Mouse (Mus musculus): Measurements from ENCODE around the gene Plod3. TPM values are rescaled to one million over a fixed set of nuclear protein-coding genes. Genes with fewer than 3 reads are reported as not detected.
"Not testable (repeated sequence)": the region's sequence is repeated elsewhere in the genome, so short reads cannot be mapped to it uniquely, and the experiment has no call there.

Gene Plod3
- polyA plus RNA-seq, 1 experiment from 2014 or later = 36.3 TPM

DNA sequence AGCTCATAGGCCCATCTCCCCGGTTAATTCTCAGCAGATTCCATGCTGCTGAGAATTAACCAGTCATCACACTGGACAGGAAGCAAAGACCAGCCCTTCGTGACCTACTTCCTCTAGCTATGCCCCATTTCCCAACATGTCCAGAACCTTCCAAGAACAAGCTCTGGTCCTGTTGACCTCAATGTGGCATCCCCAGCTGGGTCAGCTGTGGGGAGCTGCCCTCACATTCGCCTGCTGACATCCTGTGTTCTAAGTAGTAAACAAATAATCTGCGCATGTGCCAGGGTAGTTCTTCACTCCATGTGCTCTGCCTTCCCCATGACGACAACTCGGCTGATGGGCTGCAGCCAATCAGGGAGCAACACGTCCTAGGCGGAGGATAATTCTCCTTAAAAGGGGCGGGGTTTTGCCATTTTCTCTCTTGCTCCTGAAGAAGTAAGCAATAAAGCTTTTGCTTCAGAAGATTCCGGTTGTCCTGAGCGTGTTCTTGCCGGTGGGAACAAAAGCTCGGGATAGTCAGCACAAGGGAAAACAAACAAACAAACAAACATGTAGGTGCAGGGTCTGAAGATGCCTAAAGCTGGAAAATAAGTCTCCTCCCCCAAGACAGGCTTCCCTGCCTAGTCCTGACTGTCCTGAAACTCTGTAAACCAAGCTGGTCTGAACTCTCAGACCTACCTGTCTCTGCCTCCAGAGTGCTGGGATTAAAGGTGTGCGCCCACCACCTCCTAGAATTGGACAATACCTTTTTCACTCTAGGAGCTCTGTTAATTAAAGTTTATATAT lies 37.1 kb upstream of the Plod3 start:
- H3K4me2 ChIP-seq (ENCODE audit: low read length); H3K9me3 ChIP-seq (ENCODE audit: control insufficient read depth, low read length); H3K36me3 ChIP-seq (ENCODE audit: control insufficient read depth, insufficient read depth, low read length); H3K9ac ChIP-seq (ENCODE audit: low read depth, low read length); ATAC-seq; H3K27ac ChIP-seq (ENCODE audit: low read depth, low read length); H3K27me3 ChIP-seq (replicated peaks; ENCODE audit: control insufficient read depth, insufficient read depth, low read length); H3K4me1 ChIP-seq (ENCODE audit: control insufficient read depth, insufficient read depth, low read depth, low read length); H3K4me3 ChIP-seq (ENCODE audit: low read length): not testable (repeated sequence)
- whole genome bisulfite sequencing = 83% methylated on average over 14 of the region's 14 CpGs

DNA sequence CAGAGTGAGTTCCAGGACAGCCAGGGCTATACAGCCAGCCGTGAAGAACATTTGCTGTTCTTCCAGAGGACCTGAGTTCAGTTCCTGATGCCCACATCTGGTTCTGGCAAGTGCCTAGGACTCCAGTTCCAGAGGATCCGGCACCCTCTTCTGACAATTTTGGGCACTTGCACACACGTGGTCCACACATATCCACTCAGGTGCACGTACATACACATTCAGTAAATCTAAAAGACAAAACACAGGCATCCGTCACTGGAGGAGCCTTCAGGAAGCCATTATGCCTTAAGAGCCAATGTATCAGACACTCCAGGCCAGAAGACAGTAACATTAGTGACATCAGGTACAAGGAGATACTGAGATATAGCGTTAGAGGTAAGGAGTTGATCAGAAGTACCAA lies 36.3 kb upstream of the Plod3 start:
- WGBS = 91% methylated on average over 6 of the region's 6 CpGs
- no peaks in the 10 kb centered on the region for H3K9me3 ChIP-seq (ENCODE audit: control insufficient read depth, low read length)
- no peak overlapping the region for H3K4me3 ChIP-seq (ENCODE audit: low read length)
- peaks cover 16% of the 10 kb centered on the region for H3K4me1 ChIP-seq (ENCODE audit: control insufficient read depth, insufficient read depth, low read depth, low read length)
- H3K27ac ChIP-seq (ENCODE audit: low read depth, low read length) = no peak overlapping the region
- no peak overlapping the region for H3K9ac ChIP-seq (ENCODE audit: low read depth, low read length)
- no peak for ATAC-seq
- no peak overlapping the region for H3K4me2 ChIP-seq (ENCODE audit: low read length)
- H3K36me3 ChIP-seq (ENCODE audit: control insufficient read depth, insufficient read depth, low read length) = no peaks in the 10 kb centered on the region
- H3K27me3 ChIP-seq (replicated peaks; ENCODE audit: control insufficient read depth, insufficient read depth, low read length) = no peaks in the 10 kb centered on the region

DNA sequence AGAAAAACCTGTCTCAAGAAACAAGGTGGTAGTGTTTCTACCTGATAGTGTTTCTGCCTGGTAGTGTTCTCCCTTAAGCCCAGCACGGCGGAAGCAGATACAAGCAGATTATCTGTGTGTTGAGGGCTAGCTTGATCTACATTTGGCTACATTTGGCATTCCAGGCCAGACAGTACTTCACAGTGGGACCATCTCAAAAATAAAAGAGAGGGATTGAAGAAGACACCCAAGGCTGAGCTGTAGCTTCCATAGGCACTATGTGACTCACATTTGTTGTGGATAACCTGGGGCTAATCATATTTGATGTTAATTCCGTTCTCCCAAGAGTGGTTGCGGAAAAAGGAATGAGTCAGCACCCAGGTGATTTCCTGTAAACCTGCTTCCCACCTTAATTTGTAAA lies 34.7 kb upstream of the Plod3 start:
- no peak overlapping the region for H3K4me3 ChIP-seq (ENCODE audit: low read length)
- 84% methylated on average over 4 of the region's 4 CpGs for WGBS
- no peak overlapping the region; the same call in 1 of the 2 replicates for H3K4me2 ChIP-seq (ENCODE audit: low read length)

DNA sequence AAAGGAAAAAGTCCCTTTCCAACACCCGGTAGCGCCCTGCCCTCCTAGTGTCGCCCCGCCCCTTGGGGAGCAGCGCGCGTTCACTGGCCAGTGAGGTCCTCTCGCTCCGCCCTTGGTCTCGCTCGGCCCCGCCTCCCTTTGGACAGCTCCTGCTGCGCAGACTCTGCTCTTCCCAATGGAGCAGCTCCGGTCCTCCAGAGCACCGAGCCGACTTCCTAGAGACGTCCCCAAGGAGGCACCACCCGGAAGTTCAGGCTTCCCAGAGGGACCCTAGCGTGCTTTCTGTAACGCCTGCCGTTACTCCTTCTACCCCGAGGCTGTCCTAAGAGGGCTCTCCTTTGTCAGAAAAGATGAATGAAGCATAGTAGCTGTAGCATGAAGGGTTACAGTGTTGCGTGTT lies 33.8 kb upstream of the Plod3 start, which contains the start of gene Fis1:
Fis1 (plus strand) TSS at position 261 of the 400 bp plus-strand sequence.
- Histone ChIP-seq H3K36me3 (ENCODE audit: control insufficient read depth, insufficient read depth, low read length) (0 out of 2 replicates have a peak, but pooled peaks cover 4% of the 10 kb centered on the region), H3K4me1 (ENCODE audit: control insufficient read depth, insufficient read depth, low read depth, low read length) (peaks cover 22% of the 10 kb centered on the region), H3K4me3 (ENCODE audit: low read length) (peak within 1 kb of the TSS; percentile 70), H3K27me3 (replicated peaks; ENCODE audit: control insufficient read depth, insufficient read depth, low read length) (no peaks in the 10 kb centered on the region), H3K27ac (ENCODE audit: low read depth, low read length) (peak within 1 kb of the TSS; percentile 77), H3K4me2 (ENCODE audit: low read length) (peak within 1 kb of the TSS; percentile 74), H3K9ac (ENCODE audit: low read depth, low read length) (peak within 1 kb of the TSS; percentile 82), H3K9me3 (ENCODE audit: control insufficient read depth, low read length) (no peaks in the 10 kb centered on the region)
- WGBS = 0% methylated on average over 23 of the region's 23 CpGs
- ATAC-seq = peak; percentile 98

More for the DNA sequence above, 34.7 kb upstream of the Plod3 start:
- no peaks in the 10 kb centered on the region for H3K27me3 ChIP-seq (replicated peaks; ENCODE audit: control insufficient read depth, insufficient read depth, low read length)
- no peak overlapping the region for H3K9ac ChIP-seq (ENCODE audit: low read depth, low read length)
- H3K4me1 ChIP-seq (ENCODE audit: control insufficient read depth, insufficient read depth, low read depth, low read length) = peaks cover 22% of the 10 kb centered on the region
- ATAC-seq = no peak
- H3K27ac ChIP-seq (ENCODE audit: low read depth, low read length) = no peak overlapping the region; the same call in 1 of the 2 replicates
- H3K36me3 ChIP-seq (ENCODE audit: control insufficient read depth, insufficient read depth, low read length) = 0 out of 2 replicates have a peak, but pooled peaks cover under 1% of the 10 kb centered on the region
- no peaks in the 10 kb centered on the region for H3K9me3 ChIP-seq (ENCODE audit: control insufficient read depth, low read length)

DNA sequence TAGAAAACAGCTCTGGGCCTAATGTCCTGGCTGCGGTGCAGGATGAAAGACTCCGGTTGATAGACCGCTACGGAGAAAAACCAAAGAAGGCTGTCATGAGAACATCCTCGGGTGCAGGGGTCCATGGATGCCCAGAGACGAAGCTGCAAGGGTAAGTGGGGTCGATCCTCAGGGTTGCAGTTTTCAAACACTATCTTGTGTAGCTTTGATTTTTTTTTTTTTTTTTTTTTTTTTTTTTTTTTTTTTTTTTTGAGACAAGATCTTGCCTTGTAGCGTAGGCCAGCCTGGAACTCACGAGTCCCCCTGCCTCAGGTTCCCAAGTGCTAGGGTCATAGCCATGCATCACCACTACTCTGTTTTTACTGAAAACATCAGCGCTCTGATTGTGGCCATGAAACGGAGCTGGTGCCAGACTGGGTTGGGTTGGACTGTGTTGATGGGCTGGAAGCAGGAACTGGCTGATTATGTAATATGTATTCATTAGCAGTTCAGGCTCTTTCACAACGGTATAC lies 33.3 kb upstream of the Plod3 start:
- Histone ChIP-seq H3K4me1 (ENCODE audit: control insufficient read depth, insufficient read depth, low read depth, low read length) (peaks cover 22% of the 10 kb centered on the region), H3K36me3 (ENCODE audit: control insufficient read depth, insufficient read depth, low read length) (0 out of 2 replicates have a peak, but pooled peaks cover 4% of the 10 kb centered on the region), H3K4me2 (ENCODE audit: low read length) (peak overlapping the region; percentile 74), H3K4me3 (ENCODE audit: low read length) (peak overlapping the region; percentile 70), H3K27ac (ENCODE audit: low read depth, low read length) (peak overlapping the region; percentile 77), H3K27me3 (replicated peaks; ENCODE audit: control insufficient read depth, insufficient read depth, low read length) (no peaks in the 10 kb centered on the region), H3K9me3 (ENCODE audit: control insufficient read depth, low read length) (no peaks in the 10 kb centered on the region), H3K9ac (ENCODE audit: low read depth, low read length) (peak overlapping the region; percentile 82)
- 0 out of 2 replicates have a peak, but pooled peaks have one; percentile 8 for ATAC-seq
- WGBS = 2% methylated on average over 12 of the region's 12 CpGs

DNA sequence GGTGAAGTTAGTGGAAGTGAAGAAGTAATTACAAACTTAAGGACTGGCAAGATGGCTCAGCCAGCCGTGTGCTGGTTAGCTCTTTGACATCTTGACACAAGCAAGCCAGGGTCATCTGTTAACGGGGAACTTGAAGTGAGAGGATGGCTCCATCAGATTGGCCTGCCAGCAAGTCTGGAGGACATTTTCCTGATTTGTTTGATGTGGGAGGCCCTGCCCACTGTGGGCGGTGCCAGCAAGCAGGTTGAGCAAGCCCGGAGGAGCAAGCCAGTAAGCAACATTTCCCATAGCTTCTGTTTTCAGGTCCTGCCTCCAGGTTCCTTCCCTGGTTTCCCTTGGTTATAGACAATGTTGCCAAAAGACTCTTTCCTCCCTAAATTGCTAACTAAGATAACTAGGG lies 31.2 kb upstream of the Plod3 start:
- 96% methylated on average over 4 of the region's 4 CpGs for WGBS
- Histone ChIP-seq H3K36me3 (ENCODE audit: control insufficient read depth, insufficient read depth, low read length) (0 out of 2 replicates have a peak, but pooled peaks cover 4% of the 10 kb centered on the region), H3K4me1 (ENCODE audit: control insufficient read depth, insufficient read depth, low read depth, low read length) (peaks cover 22% of the 10 kb centered on the region), H3K9me3 (ENCODE audit: control insufficient read depth, low read length) (no peaks in the 10 kb centered on the region), H3K27ac (ENCODE audit: low read depth, low read length) (no peak overlapping the region), H3K9ac (ENCODE audit: low read depth, low read length) (no peak overlapping the region), H3K27me3 (replicated peaks; ENCODE audit: control insufficient read depth, insufficient read depth, low read length) (no peaks in the 10 kb centered on the region), H3K4me3 (ENCODE audit: low read length) (no peak overlapping the region), H3K4me2 (ENCODE audit: low read length) (no peak overlapping the region)
- ATAC-seq = no peak

GRCm38 (mm10) chr5:136957250-136957649 lies 29.6 kb upstream of the Plod3 start:
- Histone ChIP-seq H3K27ac (ENCODE audit: low read depth, low read length) (no peak overlapping the region), H3K4me3 (ENCODE audit: low read length) (no peak overlapping the region), H3K4me2 (ENCODE audit: low read length) (no peak overlapping the region), H3K4me1 (ENCODE audit: control insufficient read depth, insufficient read depth, low read depth, low read length) (peaks cover 28% of the 10 kb centered on the region), H3K9ac (ENCODE audit: low read depth, low read length) (no peak overlapping the region), H3K9me3 (ENCODE audit: control insufficient read depth, low read length) (no peaks in the 10 kb centered on the region), H3K36me3 (ENCODE audit: control insufficient read depth, insufficient read depth, low read length) (0 out of 2 replicates have a peak, but pooled peaks cover 4% of the 10 kb centered on the region), H3K27me3 (replicated peaks; ENCODE audit: control insufficient read depth, insufficient read depth, low read length) (no peaks in the 10 kb centered on the region)
- WGBS = 96% methylated on average over 1 of the region's 1 CpGs
- ATAC-seq = no peak

- no peak overlapping the region for H3K4me3 ChIP-seq (ENCODE audit: low read length)
- H3K9ac ChIP-seq (ENCODE audit: low read depth, low read length) = no peak overlapping the region
- no peaks in the 10 kb centered on the region for H3K27me3 ChIP-seq (replicated peaks; ENCODE audit: control insufficient read depth, insufficient read depth, low read length)
- no peak overlapping the region for H3K4me2 ChIP-seq (ENCODE audit: low read length)
- no peak overlapping the region for H3K27ac ChIP-seq (ENCODE audit: low read depth, low read length)
- no peak for ATAC-seq
- H3K36me3 ChIP-seq (ENCODE audit: control insufficient read depth, insufficient read depth, low read length) = 0 out of 2 replicates have a peak, but pooled peaks cover 4% of the 10 kb centered on the region
- peaks cover 31% of the 10 kb centered on the region for H3K4me1 ChIP-seq (ENCODE audit: control insufficient read depth, insufficient read depth, low read depth, low read length)
- 67% methylated on average over 5 of the region's 5 CpGs for WGBS
- no peaks in the 10 kb centered on the region for H3K9me3 ChIP-seq (ENCODE audit: control insufficient read depth, low read length)
Measured at GRCm38 (mm10) chr5:136958991-136959605, 27.7 kb upstream of the Plod3 start.

- no peak overlapping the region for H3K4me2 ChIP-seq (ENCODE audit: low read length)
- no peaks in the 10 kb centered on the region for H3K9me3 ChIP-seq (ENCODE audit: control insufficient read depth, low read length)
- no peak for ATAC-seq
Measured at GRCm38 (mm10) chr5:136960053-136960452, 26.8 kb upstream of the Plod3 start.

More at GRCm38 (mm10) chr5:136960053-136960452, 26.8 kb upstream of the Plod3 start:
- Histone ChIP-seq H3K4me1 (ENCODE audit: control insufficient read depth, insufficient read depth, low read depth, low read length) (peaks cover 23% of the 10 kb centered on the region), H3K9ac (ENCODE audit: low read depth, low read length) (no peak overlapping the region), H3K27me3 (replicated peaks; ENCODE audit: control insufficient read depth, insufficient read depth, low read length) (no peaks in the 10 kb centered on the region), H3K36me3 (ENCODE audit: control insufficient read depth, insufficient read depth, low read length) (peaks cover 8% of the 10 kb centered on the region), H3K27ac (ENCODE audit: low read depth, low read length) (no peak overlapping the region), H3K4me3 (ENCODE audit: low read length) (no peak overlapping the region)
- 97% methylated on average over 6 of the region's 6 CpGs for WGBS

Measured in hindbrain, embryonic 16.5 days (tissue).